8 mouse cellular contexts compared by ENCODE assay signal in genomic region chr13:58149033-58149558, GRCm38 (mm10). TPM values are rescaled to one million over a fixed set of nuclear protein-coding genes. Genes with fewer than 3 reads are reported as not detected.
DNase-seq lines count a peak whose midpoint lies in the region; ATAC-seq and TF ChIP-seq lines count a peak whose summit lies in the region.

No protein-coding gene starts in this region.

- no peak overlapping the region for H3K27ac ChIP-seq in gastrocnemius, adult 2 months
- no peak overlapping the region for H3K27ac ChIP-seq in heart, embryonic 13.5 days (replicated peaks)
- H3K27ac ChIP-seq in limb, embryonic 11.5 days (replicated peaks; ENCODE audit: low read depth, low read length): no peak overlapping the region
- no peak overlapping the region for H3K27ac ChIP-seq in midbrain, embryonic 13.5 days

- H3K4me2 ChIP-seq in heart, embryonic 13.5 days: peak overlapping the region; percentile 82
- H3K4me2 ChIP-seq in limb, embryonic 11.5 days (ENCODE audit: low read depth, severe bottlenecking): peak overlapping the region; percentile 53
- peak overlapping the region; percentile 60 for H3K4me2 ChIP-seq in midbrain, embryonic 13.5 days (replicated peaks)

- H3K36me3 ChIP-seq in heart, embryonic 13.5 days: no peaks in the 10 kb centered on the region
- H3K36me3 ChIP-seq in limb, embryonic 11.5 days (ENCODE audit: control insufficient read depth, insufficient read depth, low read length): no peaks in the 10 kb centered on the region
- no peaks in the 10 kb centered on the region for H3K36me3 ChIP-seq in midbrain, embryonic 13.5 days

- no peaks in the 10 kb centered on the region for H3K27me3 ChIP-seq in heart, embryonic 13.5 days (replicated peaks)
- no peaks in the 10 kb centered on the region for H3K27me3 ChIP-seq in limb, embryonic 11.5 days (ENCODE audit: control insufficient read depth, insufficient read depth, low read length)
- H3K27me3 ChIP-seq in midbrain, embryonic 13.5 days: 0 out of 2 replicates have a peak, but pooled peaks cover 3% of the 10 kb centered on the region

- H3K4me1 ChIP-seq in heart, embryonic 13.5 days: peaks cover 13% of the 10 kb centered on the region
- no peaks in the 10 kb centered on the region for H3K4me1 ChIP-seq in limb, embryonic 11.5 days (ENCODE audit: control insufficient read depth, insufficient read depth, low read length)
- H3K4me1 ChIP-seq in midbrain, embryonic 13.5 days (replicated peaks): peaks cover 7% of the 10 kb centered on the region; the same call in 1 of the 2 replicates

- peak overlapping the region; percentile 74; the same call in 1 of the 2 replicates for H3K9ac ChIP-seq in heart, embryonic 13.5 days
- no peak overlapping the region for H3K9ac ChIP-seq in limb, embryonic 11.5 days (ENCODE audit: low read length)
- no peak overlapping the region for H3K9ac ChIP-seq in midbrain, embryonic 13.5 days (replicated peaks)

- intact Hi-C loops in gastrocnemius, adult 2 months (cut with DNase I): no loop called here

- peak overlapping the region; percentile 58 for H3K4me3 ChIP-seq in gastrocnemius, adult 2 months
- peak overlapping the region; percentile 54 for H3K4me3 ChIP-seq in heart, embryonic 13.5 days
- H3K4me3 ChIP-seq in limb, embryonic 11.5 days (ENCODE audit: low read depth, low read length): no peak overlapping the region
- H3K4me3 ChIP-seq in midbrain, embryonic 13.5 days (replicated peaks): peak overlapping the region; percentile 40

- ATAC-seq in heart, embryonic 13.5 days (ENCODE audit: extremely low read depth, insufficient number of reproducible peaks, low FRiP score, low TSS enrichment): no peak
- ATAC-seq in limb, embryonic 11.5 days (ENCODE audit: insufficient number of reproducible peaks, low FRiP score, low TSS enrichment, low read depth): no peak
- ATAC-seq in midbrain, embryonic 13.5 days: 0 out of 2 replicates have a peak, but pooled peaks have one; percentile 65

- peaks cover 4% of the 10 kb centered on the region; the same call in 1 of the 2 replicates for H3K9me3 ChIP-seq in heart, embryonic 13.5 days
- no peaks in the 10 kb centered on the region for H3K9me3 ChIP-seq in limb, embryonic 11.5 days (ENCODE audit: control insufficient read depth, low read length)
- H3K9me3 ChIP-seq in midbrain, embryonic 13.5 days: no peaks in the 10 kb centered on the region

- TF ChIP-seq CTCF in gastrocnemius, adult 2 months (IDR thresholded peaks at IDR 0.05): peak; percentile 69

- WGBS in heart, embryonic 13.5 days: 34% methylated on average over 5 of the region's 5 CpGs
- WGBS in limb, embryonic 11.5 days: 45% methylated on average over 5 of the region's 5 CpGs
- WGBS in midbrain, embryonic 13.5 days: 44% methylated on average over 5 of the region's 5 CpGs

- no peak for DNase-seq in gastrocnemius, adult 2 months
- no peak for DNase-seq in gastrocnemius, postnatal 25 days
- DNase-seq in cerebellum, postnatal 14 days: peak; percentile 45 to 56
- no peak for DNase-seq in limb, embryonic 11.5 days (ENCODE audit: low spot score)
- DNase-seq in adrenal gland, adult 18-20 months (ENCODE audit: low spot score in 2 of 2): no peak
- DNase-seq in thymus, postnatal 14 days: no peak

RNA-seq across cellular contexts. Expression of gene Idnk, which starts 8.4 kb away (rescaled TPM):
- 10 to 100 TPM in 1 of 2 experiments, 1 to 10 TPM in 1; 8.0 to 10.8 TPM for total RNA-seq in gastrocnemius, adult 2 months (2021)
- total RNA-seq in gastrocnemius, postnatal 25 days (2021): 10 to 100 TPM in 1 of 2 experiments, 1 to 10 TPM in 1; 9.3 to 12.2 TPM
- polyA plus RNA-seq in heart, embryonic 13.5 days (2015; fragmentation: Nextera tagmentation; extraction: Ambion mirVana): 26.0 and 28.7 TPM in 2 replicates
- 39.4 and 42.1 TPM in 2 replicates for polyA plus RNA-seq in limb, embryonic 11.5 days (2014; fragmentation: Nextera tagmentation; extraction: Ambion mirVana)
- 70.3 and 77.4 TPM in 2 replicates for polyA plus RNA-seq in midbrain, embryonic 13.5 days (2015; fragmentation: Nextera tagmentation; extraction: Ambion mirVana)
- 10 to 100 TPM; 59.7 to 65.5 TPM for total RNA-seq in adrenal gland, adult 18-20 months (2021)

RNA-seq across cellular contexts. Expression of gene Hnrnpa0, which starts 20.7 kb away (rescaled TPM):
- 10 to 100 TPM; 31.1 to 37.7 TPM for total RNA-seq in gastrocnemius, adult 2 months (2021)
- total RNA-seq in gastrocnemius, postnatal 25 days (2021): 10 to 100 TPM; 34.6 to 38.6 TPM
- 18.6 and 18.8 TPM in 2 replicates for polyA plus RNA-seq in heart, embryonic 13.5 days (2015; fragmentation: Nextera tagmentation; extraction: Ambion mirVana)
- polyA plus RNA-seq in limb, embryonic 11.5 days (2014; fragmentation: Nextera tagmentation; extraction: Ambion mirVana): 50.6 and 54.5 TPM in 2 replicates
- 65.8 and 76.4 TPM in 2 replicates for polyA plus RNA-seq in midbrain, embryonic 13.5 days (2015; fragmentation: Nextera tagmentation; extraction: Ambion mirVana)
- total RNA-seq in adrenal gland, adult 18-20 months (2021): 100 to 1,000 TPM in 1 of 2 experiments, 10 to 100 TPM in 1; 95.7 to 111 TPM

RNA-seq across cellular contexts. Expression of gene Klhl3, which starts 35.7 kb away (rescaled TPM):
- total RNA-seq in gastrocnemius, adult 2 months (2021): under 1 TPM; 0.36 to 0.67 TPM
- total RNA-seq in gastrocnemius, postnatal 25 days (2021): under 1 TPM; 0.41 to 0.88 TPM
- 4.6 and 5.5 TPM in 2 replicates for polyA plus RNA-seq in heart, embryonic 13.5 days (2015; fragmentation: Nextera tagmentation; extraction: Ambion mirVana)
- 3.5 and 3.8 TPM in 2 replicates for polyA plus RNA-seq in limb, embryonic 11.5 days (2014; fragmentation: Nextera tagmentation; extraction: Ambion mirVana)
- 8.9 and 9.6 TPM in 2 replicates for polyA plus RNA-seq in midbrain, embryonic 13.5 days (2015; fragmentation: Nextera tagmentation; extraction: Ambion mirVana)
- total RNA-seq in adrenal gland, adult 18-20 months (2021): under 1 TPM; 0.61 to 0.86 TPM

Comparison
In these comparisons a context has a peak if more than half of its experiments do, and no peak if none do; other contexts are left out.
1. DNase-seq: peak in cerebellum, postnatal 14 days (2 of 2); none in gastrocnemius, adult 2 months (single experiment), gastrocnemius, postnatal 25 days (single experiment), limb, embryonic 11.5 days (single experiment), adrenal gland, adult 18-20 months (0 of 2) and thymus, postnatal 14 days (single experiment).
2. RNA of gene Idnk, which starts 8.4 kb away (total RNA-seq): 59.7 to 65.5 TPM in adrenal gland, adult 18-20 months; 9.3 to 12.2 TPM in gastrocnemius, postnatal 25 days and 8.0 to 10.8 TPM in gastrocnemius, adult 2 months; every median in the first group is over 4 times any median in the second.
3. Peak in every context shown above with its lines, with median percentiles within 50 percentile points of each other: H3K4me2 ChIP-seq.